Mouse (Mus musculus) ovary, postnatal 10 days (tissue): ENCODE measurements around the gene Gck.
"Not testable (repeated sequence)": the region's sequence is repeated elsewhere in the genome, so short reads cannot be mapped to it uniquely, and the experiment has no call there.

ENCODE experiments used
- DNase-seq: peaks from one replicate; pipeline ENCODE4 v3.0.0; 2022; ENCODE audit warnings: low spot score

The Gck gene

GRCm38 (mm10) chr11:5908642-5909041, 41.2 kb downstream of the Gck start:
- no peak for DNase-seq

- DNase-seq = no peak
Observed at GRCm38 (mm10) chr11:5907096-5907495, 42.8 kb downstream of the Gck start.

GRCm38 (mm10) chr11:5905778-5906518, 43.9 kb downstream of the Gck start:
- no peak for DNase-seq

- DNase-seq = no peak
Observed at GRCm38 (mm10) chr11:5904871-5905270, 45.0 kb downstream of the Gck start.

- no peak for DNase-seq
Observed at GRCm38 (mm10) chr11:5904357-5904756, 45.5 kb downstream of the Gck start.

- DNase-seq = no peak
Observed at GRCm38 (mm10) chr11:5903844-5904243, 46.0 kb downstream of the Gck start.

GRCm38 (mm10) chr11:5902390-5902789, 47.5 kb downstream of the Gck start:
- no peak for DNase-seq

GRCm38 (mm10) chr11:5901950-5902349, 47.9 kb downstream of the Gck start:
- no peak for DNase-seq

GRCm38 (mm10) chr11:5901320-5901719, 48.6 kb downstream of the Gck start:
- no peak for DNase-seq

GRCm38 (mm10) chr11:5899286-5899685, 50.6 kb downstream of the Gck start:
- no peak for DNase-seq

GRCm38 (mm10) chr11:5898531-5898930, 51.4 kb downstream of the Gck start, which contains the start of gene Myl7:
Gene Myl7, minus strand, starts transcription at chr11:5898782.
- DNase-seq = no peak

GRCm38 (mm10) chr11:5897839-5898238, 52.0 kb downstream of the Gck start:
- no peak for DNase-seq

GRCm38 (mm10) chr11:5897230-5897629, 52.7 kb downstream of the Gck start:
- DNase-seq = no peak

- no peak for DNase-seq
Observed at GRCm38 (mm10) chr11:5893807-5894206, 56.1 kb downstream of the Gck start.

- no peak for DNase-seq
Observed at GRCm38 (mm10) chr11:5892810-5893368, 57.0 kb downstream of the Gck start.

GRCm38 (mm10) chr11:5892151-5892591, 57.7 kb downstream of the Gck start:
- no peak for DNase-seq

GRCm38 (mm10) chr11:5888563-5888962, 61.3 kb downstream of the Gck start:
- DNase-seq = not testable (repeated sequence)

- no peak for DNase-seq
Observed at GRCm38 (mm10) chr11:5887250-5887649, 62.6 kb downstream of the Gck start.

GRCm38 (mm10) chr11:5886187-5886586, 63.7 kb downstream of the Gck start:
- no peak for DNase-seq

GRCm38 (mm10) chr11:5882518-5882917, 67.4 kb downstream of the Gck start:
- DNase-seq = no peak

GRCm38 (mm10) chr11:5879905-5880304, 70.0 kb downstream of the Gck start:
- DNase-seq = no peak

GRCm38 (mm10) chr11:5878661-5879060, 71.2 kb downstream of the Gck start:
- no peak for DNase-seq

GRCm38 (mm10) chr11:5877921-5878526, 71.9 kb downstream of the Gck start, which contains the start of gene Pold2:
Gene Pold2, minus strand, starts transcription at chr11:5878292.
- DNase-seq = peak; percentile 91
